Mouse (Mus musculus): ENCODE measurements around the gene Lin7b. TPM values are rescaled to one million over a fixed set of nuclear protein-coding genes. Genes with fewer than 3 reads are reported as not detected.

The Lin7b gene
- polyA plus RNA-seq, 1 experiment from 2014 or later, result 0.87 TPM

DNA sequence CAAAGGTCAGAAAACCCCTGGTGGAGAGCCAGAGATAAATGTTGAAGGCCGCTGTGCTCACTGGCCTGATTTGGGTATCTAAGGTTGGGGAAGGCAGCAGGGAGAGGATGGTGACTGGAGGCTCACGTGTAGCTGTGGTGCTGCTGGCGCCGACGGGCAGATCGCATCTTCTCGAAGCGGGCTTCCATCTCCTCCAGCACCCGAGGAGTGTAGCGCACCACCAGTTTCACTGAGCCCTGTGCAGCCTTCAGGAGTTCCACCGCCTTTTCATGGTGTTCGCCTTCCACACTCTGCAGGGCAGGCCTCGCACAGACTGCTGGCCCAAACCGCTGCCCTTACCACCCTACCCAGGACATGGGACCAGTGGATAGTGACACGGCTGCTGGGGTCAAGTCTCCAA is 2.2 kb downstream of the Lin7b start:
- Histone ChIP-seq H3K9me3 (ENCODE audit: low read depth, low read length) (no peaks in the 10 kb centered on the region), H3K4me3 (ENCODE audit: low read depth, low read length) (peak overlapping the region; percentile 57; the same call in 1 of the 2 replicates), H3K27me3 (ENCODE audit: insufficient read depth, low read length) (peaks cover 45% of the 10 kb centered on the region), H3K9ac (0 out of 2 replicates have a peak overlapping the region, but pooled peaks have one; percentile 50), H3K36me3 (ENCODE audit: insufficient read depth) (peaks cover 13% of the 10 kb centered on the region), H3K4me2 (peak overlapping the region; percentile 98; the same call in 1 of the 2 replicates), H3K4me1 (ENCODE audit: insufficient read depth) (peaks cover 7% of the 10 kb centered on the region; the same call in 1 of the 2 replicates), H3K27ac (ENCODE audit: low read depth) (no peak overlapping the region)
- WGBS, result 78% methylated on average over 15 of the region's 15 CpGs
- DNase-seq (no peak), ATAC-seq (ENCODE audit: insufficient read depth) (no peak)
- no peak for TF ChIP-seq CTCF (IDR thresholded peaks at IDR 0.05; ENCODE audit: low read depth)

GRCm38 (mm10) chr7:45367020-45367880 is 3.1 kb downstream of the Lin7b start:
- Histone ChIP-seq H3K9me3 (ENCODE audit: low read depth, low read length) (no peaks in the 10 kb centered on the region), H3K4me1 (ENCODE audit: insufficient read depth) (peaks cover 7% of the 10 kb centered on the region; the same call in 1 of the 2 replicates), H3K36me3 (ENCODE audit: insufficient read depth) (peaks cover 3% of the 10 kb centered on the region; the same call in 1 of the 2 replicates), H3K4me3 (ENCODE audit: low read depth, low read length) (peak overlapping the region; percentile 57), H3K27ac (ENCODE audit: low read depth) (peak overlapping the region; percentile 34; the same call in 1 of the 2 replicates), H3K27me3 (ENCODE audit: insufficient read depth, low read length) (peaks cover 54% of the 10 kb centered on the region), H3K9ac (peak overlapping the region; percentile 50), H3K4me2 (peak overlapping the region; percentile 98)
- peak; percentile 90 for TF ChIP-seq CTCF (IDR thresholded peaks at IDR 0.05; ENCODE audit: low read depth)
- peak; percentile 81 for ATAC-seq (ENCODE audit: insufficient read depth)
- WGBS, result under 1% methylated on average over 68 of the region's 70 CpGs
- peak; percentile 98 for DNase-seq

DNA sequence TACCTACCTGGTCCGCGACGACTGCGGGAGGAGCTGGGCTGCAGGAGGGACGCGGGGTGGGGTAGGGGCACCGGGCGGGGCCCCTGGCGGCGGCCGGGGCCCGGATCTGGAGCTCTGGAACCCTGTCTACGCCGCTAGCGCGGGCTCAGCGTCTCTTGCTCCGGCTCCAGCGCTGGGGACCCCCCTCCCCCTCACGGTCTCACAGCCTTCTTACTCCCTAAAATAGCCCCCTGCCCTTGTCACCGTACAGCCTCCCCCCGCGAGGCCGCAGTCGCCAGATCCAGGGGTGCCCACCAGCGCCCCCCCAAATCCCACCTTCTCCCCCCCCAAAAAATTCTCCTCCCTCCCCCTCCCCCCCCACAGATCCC is 3.7 kb downstream of the Lin7b start, which contains the start of gene Ppfia3:
Ppfia3 (minus strand) TSS at position 368 of the 368 bp plus-strand sequence.
- WGBS, result under 1% methylated on average over 26 of the region's 26 CpGs
- Histone ChIP-seq H3K36me3 (ENCODE audit: insufficient read depth) (no peaks in the 10 kb centered on the region), H3K27me3 (ENCODE audit: insufficient read depth, low read length) (peaks cover 60% of the 10 kb centered on the region), H3K9ac (peak within 1 kb of the TSS; percentile 60), H3K4me2 (peak within 1 kb of the TSS; percentile 98), H3K4me1 (ENCODE audit: insufficient read depth) (peaks cover 13% of the 10 kb centered on the region; the same call in 1 of the 2 replicates), H3K9me3 (ENCODE audit: low read depth, low read length) (no peaks in the 10 kb centered on the region), H3K27ac (ENCODE audit: low read depth) (peak within 1 kb of the TSS; percentile 34; the same call in 1 of the 2 replicates), H3K4me3 (ENCODE audit: low read depth, low read length) (peak within 1 kb of the TSS; percentile 57)
- TF ChIP-seq CTCF (IDR thresholded peaks at IDR 0.05; ENCODE audit: low read depth), result no peak
- DNase-seq (peak; percentile 52), ATAC-seq (ENCODE audit: insufficient read depth) (peak; percentile 21; the same call in 1 of the 2 replicates)

GRCm38 (mm10) chr7:45365742-45366651 is 4.4 kb downstream of the Lin7b start:
- H3K4me1 ChIP-seq (ENCODE audit: insufficient read depth), result peaks cover 14% of the 10 kb centered on the region; the same call in 1 of the 2 replicates
- peak; percentile 71 for DNase-seq
- H3K36me3 ChIP-seq (ENCODE audit: insufficient read depth), result no peaks in the 10 kb centered on the region

GRCm38 (mm10) chr7:45363983-45364382 is 6.4 kb downstream of the Lin7b start:
- 65% methylated on average over 2 of the region's 2 CpGs for WGBS
- Histone ChIP-seq H3K4me2 (no peak overlapping the region), H3K36me3 (ENCODE audit: insufficient read depth) (no peaks in the 10 kb centered on the region), H3K9me3 (ENCODE audit: low read depth, low read length) (no peaks in the 10 kb centered on the region), H3K27me3 (ENCODE audit: insufficient read depth, low read length) (peaks cover 62% of the 10 kb centered on the region), H3K27ac (ENCODE audit: low read depth) (no peak overlapping the region), H3K4me3 (ENCODE audit: low read depth, low read length) (no peak overlapping the region), H3K4me1 (ENCODE audit: insufficient read depth) (peaks cover 14% of the 10 kb centered on the region; the same call in 1 of the 2 replicates), H3K9ac (no peak overlapping the region)
- no peak for ATAC-seq (ENCODE audit: insufficient read depth)
- DNase-seq, result no peak
- TF ChIP-seq CTCF (IDR thresholded peaks at IDR 0.05; ENCODE audit: low read depth), result no peak

More at GRCm38 (mm10) chr7:45365742-45366651, 4.4 kb downstream of the Lin7b start:
- peaks cover 66% of the 10 kb centered on the region for H3K27me3 ChIP-seq (ENCODE audit: insufficient read depth, low read length)
- H3K27ac ChIP-seq (ENCODE audit: low read depth), result no peak overlapping the region
- ATAC-seq (ENCODE audit: insufficient read depth), result no peak
- peak overlapping the region; percentile 98 for H3K4me2 ChIP-seq
- peak overlapping the region; percentile 60 for H3K9ac ChIP-seq
- no peaks in the 10 kb centered on the region for H3K9me3 ChIP-seq (ENCODE audit: low read depth, low read length)
- H3K4me3 ChIP-seq (ENCODE audit: low read depth, low read length), result peak overlapping the region; percentile 57
- WGBS, result 4% methylated on average over 33 of the region's 35 CpGs
- TF ChIP-seq CTCF (IDR thresholded peaks at IDR 0.05; ENCODE audit: low read depth), result 0 out of 2 replicates have a peak, but pooled peaks have one; percentile 15

DNA sequence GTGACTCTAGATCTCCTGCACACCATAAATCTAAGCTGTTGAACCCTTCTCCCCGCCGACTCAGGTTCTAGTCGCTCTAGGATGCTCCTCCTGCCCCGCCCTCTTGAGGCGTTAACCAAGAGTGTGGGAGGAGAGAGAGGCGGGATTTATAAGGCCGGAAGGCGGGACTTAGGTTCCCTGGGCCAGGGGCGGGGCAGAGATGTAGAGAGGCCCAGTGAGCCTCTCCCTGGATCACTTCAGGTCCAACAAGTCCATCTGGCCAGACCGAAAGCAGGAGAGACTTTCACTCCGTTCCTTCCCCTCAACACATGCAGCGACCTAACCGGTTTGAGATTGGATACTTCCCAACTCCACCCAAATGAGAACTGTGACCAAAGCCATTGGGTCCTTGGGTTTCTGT is 7.6 kb downstream of the Lin7b start:
- no peak overlapping the region for H3K4me3 ChIP-seq (ENCODE audit: low read depth, low read length)
- H3K27me3 ChIP-seq (ENCODE audit: insufficient read depth, low read length), result peaks cover 56% of the 10 kb centered on the region
- DNase-seq (peak; percentile 79), ATAC-seq (ENCODE audit: insufficient read depth) (no peak)
- H3K9ac ChIP-seq, result no peak overlapping the region
- no peak for TF ChIP-seq CTCF (IDR thresholded peaks at IDR 0.05; ENCODE audit: low read depth)
- no peaks in the 10 kb centered on the region for H3K9me3 ChIP-seq (ENCODE audit: low read depth, low read length)
- H3K36me3 ChIP-seq (ENCODE audit: insufficient read depth), result no peaks in the 10 kb centered on the region
- H3K4me2 ChIP-seq, result no peak overlapping the region
- 6% methylated on average over 13 of the region's 13 CpGs for WGBS
- H3K27ac ChIP-seq (ENCODE audit: low read depth), result no peak overlapping the region
- peaks cover 14% of the 10 kb centered on the region; the same call in 1 of the 2 replicates for H3K4me1 ChIP-seq (ENCODE audit: insufficient read depth)

All from lung, embryonic 14.5 days (tissue).